Mouse (Mus musculus): ENCODE data around the gene S100a5. TPM values are rescaled to one million over a fixed set of nuclear protein-coding genes. Genes with fewer than 3 reads are reported as not detected.

The S100a5 gene
- polyA plus RNA-seq, 1 experiment from 2014 or later: not detected

- Histone ChIP-seq H3K4me1 (ENCODE audit: control insufficient read depth, insufficient read depth, low read depth, low read length) (peaks cover 5% of the 10 kb centered on the region; the same call in 1 of the 2 replicates), H3K36me3 (ENCODE audit: control insufficient read depth, insufficient read depth, low read length) (no peaks in the 10 kb centered on the region), H3K9ac (ENCODE audit: low read depth, low read length) (no peak overlapping the region), H3K4me3 (ENCODE audit: low read length) (no peak overlapping the region), H3K9me3 (ENCODE audit: control insufficient read depth, low read length) (no peaks in the 10 kb centered on the region), H3K4me2 (ENCODE audit: low read length) (no peak overlapping the region), H3K27me3 (replicated peaks; ENCODE audit: control insufficient read depth, insufficient read depth, low read length) (peaks cover 3% of the 10 kb centered on the region), H3K27ac (ENCODE audit: low read depth, low read length) (no peak overlapping the region)
- no peak for ATAC-seq
- 91% methylated on average over 6 of the region's 6 CpGs for WGBS
These were observed 5.8 kb downstream of the S100a5 start for GRCm38 (mm10) chr3:90614148-90614530.

- Histone ChIP-seq H3K27me3 (replicated peaks; ENCODE audit: control insufficient read depth, insufficient read depth, low read length) (peaks cover 3% of the 10 kb centered on the region), H3K4me2 (ENCODE audit: low read length) (no peak overlapping the region), H3K36me3 (ENCODE audit: control insufficient read depth, insufficient read depth, low read length) (no peaks in the 10 kb centered on the region), H3K9ac (ENCODE audit: low read depth, low read length) (no peak overlapping the region), H3K4me1 (ENCODE audit: control insufficient read depth, insufficient read depth, low read depth, low read length) (peaks cover 5% of the 10 kb centered on the region; the same call in 1 of the 2 replicates), H3K27ac (ENCODE audit: low read depth, low read length) (no peak overlapping the region), H3K4me3 (ENCODE audit: low read length) (no peak overlapping the region), H3K9me3 (ENCODE audit: control insufficient read depth, low read length) (no peaks in the 10 kb centered on the region)
- ATAC-seq: no peak
- whole genome bisulfite sequencing: 89% methylated on average over 11 of the region's 11 CpGs
These were observed 6.4 kb downstream of the S100a5 start for GRCm38 (mm10) chr3:90614611-90615251.

- 8% methylated on average over 7 of the region's 7 CpGs for WGBS
- ATAC-seq: peak; percentile 71
- Histone ChIP-seq H3K27ac (ENCODE audit: low read depth, low read length) (no peak overlapping the region), H3K9ac (ENCODE audit: low read depth, low read length) (no peak overlapping the region), H3K4me3 (ENCODE audit: low read length) (no peak overlapping the region), H3K27me3 (replicated peaks; ENCODE audit: control insufficient read depth, insufficient read depth, low read length) (peaks cover 3% of the 10 kb centered on the region), H3K4me1 (ENCODE audit: control insufficient read depth, insufficient read depth, low read depth, low read length) (peaks cover 5% of the 10 kb centered on the region; the same call in 1 of the 2 replicates), H3K9me3 (ENCODE audit: control insufficient read depth, low read length) (no peaks in the 10 kb centered on the region), H3K4me2 (ENCODE audit: low read length) (no peak overlapping the region), H3K36me3 (ENCODE audit: control insufficient read depth, insufficient read depth, low read length) (no peaks in the 10 kb centered on the region)
These were observed 7.1 kb downstream of the S100a5 start for GRCm38 (mm10) chr3:90615415-90615814.

GRCm38 (mm10) chr3:90615911-90616310 is 7.6 kb downstream of the S100a5 start:
- Histone ChIP-seq H3K36me3 (ENCODE audit: control insufficient read depth, insufficient read depth, low read length) (no peaks in the 10 kb centered on the region), H3K27ac (ENCODE audit: low read depth, low read length) (no peak overlapping the region), H3K4me1 (ENCODE audit: control insufficient read depth, insufficient read depth, low read depth, low read length) (peaks cover 5% of the 10 kb centered on the region; the same call in 1 of the 2 replicates), H3K9me3 (ENCODE audit: control insufficient read depth, low read length) (no peaks in the 10 kb centered on the region), H3K27me3 (replicated peaks; ENCODE audit: control insufficient read depth, insufficient read depth, low read length) (peaks cover 3% of the 10 kb centered on the region), H3K9ac (ENCODE audit: low read depth, low read length) (no peak overlapping the region), H3K4me2 (ENCODE audit: low read length) (no peak overlapping the region), H3K4me3 (ENCODE audit: low read length) (no peak overlapping the region)
- no peak for ATAC-seq
- 83% methylated on average over 1 of the region's 1 CpGs for WGBS

- WGBS: 10% methylated on average over 1 of the region's 1 CpGs
- Histone ChIP-seq H3K4me2 (ENCODE audit: low read length) (no peak overlapping the region), H3K27ac (ENCODE audit: low read depth, low read length) (no peak overlapping the region), H3K9ac (ENCODE audit: low read depth, low read length) (no peak overlapping the region), H3K36me3 (ENCODE audit: control insufficient read depth, insufficient read depth, low read length) (no peaks in the 10 kb centered on the region), H3K4me3 (ENCODE audit: low read length) (no peak overlapping the region), H3K27me3 (replicated peaks; ENCODE audit: control insufficient read depth, insufficient read depth, low read length) (peaks cover 3% of the 10 kb centered on the region), H3K4me1 (ENCODE audit: control insufficient read depth, insufficient read depth, low read depth, low read length) (peaks cover 5% of the 10 kb centered on the region; the same call in 1 of the 2 replicates), H3K9me3 (ENCODE audit: control insufficient read depth, low read length) (no peaks in the 10 kb centered on the region)
- no peak for ATAC-seq
These were observed 9.3 kb downstream of the S100a5 start for GRCm38 (mm10) chr3:90617586-90617985.

GRCm38 (mm10) chr3:90621552-90621951 is 13.2 kb downstream of the S100a5 start:
- no peak overlapping the region for H3K4me2 ChIP-seq (ENCODE audit: low read length)
- 64% methylated on average over 7 of the region's 7 CpGs for WGBS
- H3K4me1 ChIP-seq (ENCODE audit: control insufficient read depth, insufficient read depth, low read depth, low read length): peaks cover 11% of the 10 kb centered on the region
- no peak overlapping the region for H3K4me3 ChIP-seq (ENCODE audit: low read length)
- no peaks in the 10 kb centered on the region for H3K9me3 ChIP-seq (ENCODE audit: control insufficient read depth, low read length)
- no peak for ATAC-seq
- no peak overlapping the region for H3K9ac ChIP-seq (ENCODE audit: low read depth, low read length)
- H3K27ac ChIP-seq (ENCODE audit: low read depth, low read length): no peak overlapping the region
- no peaks in the 10 kb centered on the region for H3K36me3 ChIP-seq (ENCODE audit: control insufficient read depth, insufficient read depth, low read length)
- H3K27me3 ChIP-seq (replicated peaks; ENCODE audit: control insufficient read depth, insufficient read depth, low read length): no peaks in the 10 kb centered on the region

GRCm38 (mm10) chr3:90623435-90624071 is 15.2 kb downstream of the S100a5 start:
- Histone ChIP-seq H3K36me3 (ENCODE audit: control insufficient read depth, insufficient read depth, low read length) (no peaks in the 10 kb centered on the region), H3K4me3 (ENCODE audit: low read length) (no peak overlapping the region), H3K9me3 (ENCODE audit: control insufficient read depth, low read length) (no peaks in the 10 kb centered on the region), H3K4me2 (ENCODE audit: low read length) (no peak overlapping the region), H3K4me1 (ENCODE audit: control insufficient read depth, insufficient read depth, low read depth, low read length) (peaks cover 11% of the 10 kb centered on the region), H3K9ac (ENCODE audit: low read depth, low read length) (no peak overlapping the region), H3K27me3 (replicated peaks; ENCODE audit: control insufficient read depth, insufficient read depth, low read length) (no peaks in the 10 kb centered on the region), H3K27ac (ENCODE audit: low read depth, low read length) (no peak overlapping the region)
- WGBS: 5% methylated on average over 2 of the region's 2 CpGs
- ATAC-seq: peak; percentile 71

- ATAC-seq: no peak
- WGBS: 73% methylated on average over 5 of the region's 5 CpGs
- no peak overlapping the region for H3K4me3 ChIP-seq (ENCODE audit: low read length)
These were observed 17.2 kb downstream of the S100a5 start for GRCm38 (mm10) chr3:90625496-90625895.

GRCm38 (mm10) chr3:90626266-90627021 is 18.1 kb downstream of the S100a5 start:
- H3K4me2 ChIP-seq (ENCODE audit: low read length): no peak overlapping the region
- H3K4me1 ChIP-seq (ENCODE audit: control insufficient read depth, insufficient read depth, low read depth, low read length): peaks cover 11% of the 10 kb centered on the region
- no peak for ATAC-seq
- H3K27ac ChIP-seq (ENCODE audit: low read depth, low read length): no peak overlapping the region
- no peaks in the 10 kb centered on the region for H3K9me3 ChIP-seq (ENCODE audit: control insufficient read depth, low read length)
- no peak overlapping the region for H3K4me3 ChIP-seq (ENCODE audit: low read length)
- no peaks in the 10 kb centered on the region for H3K36me3 ChIP-seq (ENCODE audit: control insufficient read depth, insufficient read depth, low read length)
- 81% methylated on average over 9 of the region's 9 CpGs for WGBS
- H3K9ac ChIP-seq (ENCODE audit: low read depth, low read length): no peak overlapping the region
- H3K27me3 ChIP-seq (replicated peaks; ENCODE audit: control insufficient read depth, insufficient read depth, low read length): no peaks in the 10 kb centered on the region

More at GRCm38 (mm10) chr3:90625496-90625895, 17.2 kb downstream of the S100a5 start:
- Histone ChIP-seq H3K36me3 (ENCODE audit: control insufficient read depth, insufficient read depth, low read length) (no peaks in the 10 kb centered on the region), H3K4me1 (ENCODE audit: control insufficient read depth, insufficient read depth, low read depth, low read length) (peaks cover 11% of the 10 kb centered on the region), H3K4me2 (ENCODE audit: low read length) (no peak overlapping the region), H3K9ac (ENCODE audit: low read depth, low read length) (no peak overlapping the region), H3K27ac (ENCODE audit: low read depth, low read length) (no peak overlapping the region), H3K9me3 (ENCODE audit: control insufficient read depth, low read length) (no peaks in the 10 kb centered on the region), H3K27me3 (replicated peaks; ENCODE audit: control insufficient read depth, insufficient read depth, low read length) (no peaks in the 10 kb centered on the region)

Data from hindbrain, embryonic 16.5 days (tissue).